ENCODE assay signal across 28 mouse cellular contexts in genomic region chr9:13599334-13599614, GRCm38 (mm10).
DNase-seq lines count a peak whose midpoint lies in the region; ATAC-seq and TF ChIP-seq lines count a peak whose summit lies in the region.
"Had no signal": no experiment of that assay in that cellular context is flagged by ENCODE, and none has a peak within 500 bp of the region (broad histone marks: within the 10 kb centered on the region; RNA-seq: fewer than 3 reads in every experiment).

No protein-coding gene starts in this region.

- no peaks in the 10 kb centered on the region for H3K27me3 ChIP-seq in liver, embryonic 12.5 days (replicated peaks)
- H3K27me3 ChIP-seq in liver, postnatal 0 days (ENCODE audit: insufficient read depth, low read length), result no peaks in the 10 kb centered on the region
- H3K27me3 ChIP-seq: embryonic facial prominence, embryonic 13.5 days; forebrain, embryonic 12.5 days; forebrain, embryonic 15.5 days; heart, embryonic 13.5 days; Patski had no signal

- no peaks in the 10 kb centered on the region for H3K36me3 ChIP-seq in liver, embryonic 12.5 days
- no peaks in the 10 kb centered on the region for H3K36me3 ChIP-seq in liver, postnatal 0 days (replicated peaks; ENCODE audit: insufficient read depth, low read length)
- H3K36me3 ChIP-seq: embryonic facial prominence, embryonic 10.5 days; embryonic facial prominence, embryonic 13.5 days; forebrain, embryonic 12.5 days; forebrain, embryonic 15.5 days; G1E; heart, embryonic 10.5 days had no signal

- H3K9ac ChIP-seq in liver, embryonic 12.5 days, result no peak overlapping the region
- no peak overlapping the region for H3K9ac ChIP-seq in liver, postnatal 0 days (replicated peaks)
- H3K9ac ChIP-seq: embryonic facial prominence, embryonic 13.5 days; forebrain, embryonic 12.5 days; forebrain, embryonic 15.5 days; heart, embryonic 13.5 days; hindbrain, embryonic 14.5 days had no signal

- H3K9me3 ChIP-seq in liver, embryonic 12.5 days (replicated peaks), result no peaks in the 10 kb centered on the region
- no peaks in the 10 kb centered on the region for H3K9me3 ChIP-seq in liver, postnatal 0 days (ENCODE audit: low read length)
- H3K9me3 ChIP-seq: embryonic facial prominence, embryonic 10.5 days; embryonic facial prominence, embryonic 13.5 days; forebrain, embryonic 12.5 days; forebrain, embryonic 15.5 days; G1E; heart, embryonic 10.5 days; heart, embryonic 13.5 days had no signal

- no peak overlapping the region for H3K4me3 ChIP-seq in liver, embryonic 12.5 days
- H3K4me3 ChIP-seq in liver, postnatal 0 days (ENCODE audit: low read depth, low read length), result no peak overlapping the region
- H3K4me3 ChIP-seq: embryonic facial prominence, embryonic 10.5 days; embryonic facial prominence, embryonic 13.5 days; erythroblast, embryonic 14.5 days; forebrain, embryonic 12.5 days; forebrain, embryonic 15.5 days; heart, adult 2 months; heart, embryonic 10.5 days; heart, embryonic 13.5 days had no signal

- H3K4me2 ChIP-seq in liver, embryonic 12.5 days, result no peak overlapping the region
- no peak overlapping the region for H3K4me2 ChIP-seq in liver, postnatal 0 days (ENCODE audit: low read depth, low read length)
- H3K4me2 ChIP-seq: embryonic facial prominence, embryonic 13.5 days; forebrain, embryonic 12.5 days; forebrain, embryonic 15.5 days; heart, embryonic 13.5 days; hindbrain, embryonic 14.5 days had no signal

- no peak overlapping the region for H3K27ac ChIP-seq in liver, embryonic 12.5 days
- H3K27ac ChIP-seq in liver, postnatal 0 days (ENCODE audit: low read depth), result no peak overlapping the region
- H3K27ac ChIP-seq: embryonic facial prominence, embryonic 10.5 days; embryonic facial prominence, embryonic 13.5 days; forebrain, embryonic 12.5 days; forebrain, embryonic 15.5 days; heart, adult 2 months; heart, embryonic 10.5 days; heart, embryonic 13.5 days; hindbrain, embryonic 14.5 days; hindbrain, postnatal 0 days had no signal

- ATAC-seq in liver, embryonic 12.5 days, result 0 out of 2 replicates have a peak, but pooled peaks have one; percentile 31
- ATAC-seq in liver, postnatal 0 days, result no peak
- ATAC-seq: forebrain, embryonic 15.5 days; hindbrain, postnatal 0 days; inflammation-experienced regulatory T-cells, adult 6 months; intestine, embryonic 16.5 days; Patski had no signal

- TF ChIP-seq CTCF in liver, postnatal 0 days (IDR thresholded peaks at IDR 0.05; ENCODE audit: low read depth), result no peak

- 52% methylated on average over 3 of the region's 3 CpGs for WGBS in liver, embryonic 12.5 days (ENCODE audit: insufficient replicate concordance)
- 63% methylated on average over 3 of the region's 3 CpGs for WGBS in liver, postnatal 0 days (ENCODE audit: insufficient replicate concordance)

- H3K4me1 ChIP-seq in liver, embryonic 12.5 days, result peaks cover 19% of the 10 kb centered on the region
- no peaks in the 10 kb centered on the region for H3K4me1 ChIP-seq in liver, postnatal 0 days (ENCODE audit: insufficient read depth)
- H3K4me1 ChIP-seq: forebrain, embryonic 12.5 days; forebrain, embryonic 15.5 days had no signal

- peak; percentile 29 for DNase-seq in cerebellum, adult 11 months
- DNase-seq in cerebellum, adult 8-10 months, result no peak
- peak; percentile 54 for DNase-seq in cerebellum, adult 9-11 months
- no peak for DNase-seq in cerebellum, adult 9-10 months
- no peak for DNase-seq in liver, postnatal 0 days
- no peak for DNase-seq in lung, postnatal 36 days
- DNase-seq: adrenal gland, postnatal 10 days; adrenal gland, postnatal 36 days; embryo, embryonic 11 days; gastrocnemius, postnatal 10 days; gastrocnemius, postnatal 36 days; heart, adult 2 months; heart, postnatal 14 days; heart, postnatal 4 days had no signal

- no peak for TF ChIP-seq EP300 in liver, postnatal 0 days (IDR thresholded peaks at IDR 0.05; ENCODE audit: low read depth)

Comparison
In these comparisons a context has a peak if more than half of its experiments do, and no peak if none do; other contexts are left out.
1. DNase-seq: peak in cerebellum, adult 11 months (single experiment) and cerebellum, adult 9-11 months (single experiment); none in cerebellum, adult 8-10 months (single experiment), cerebellum, adult 9-10 months (single experiment), liver, postnatal 0 days (single experiment) and lung, postnatal 36 days (single experiment).